Mouse (Mus musculus) brain, embryonic 14.5 days (tissue): Measurements from ENCODE around the gene Sirt4. TPM values are rescaled to one million over a fixed set of nuclear protein-coding genes. Genes with fewer than 3 reads are reported as not detected.

Experiments used
- DNase-seq: peaks from one replicate; pipeline ENCODE4 v3.0.0-alpha.2; 2011; ENCODE audit warnings: low read depth
- CTCF ChIP-seq: fragments of 200-500 bp; IDR thresholded peaks from 2 replicates; pipeline ENCODE4 v1.5.1; 2012; ENCODE audit warnings: inconsistent platforms, mild to moderate bottlenecking, moderate library complexity, borderline replicate concordance; ENCODE audit not compliant: insufficient read depth, insufficient read length; ENCODE audit errors: extremely low read depth
- POLR2A ChIP-seq: fragments of 200-500 bp; IDR thresholded peaks from 2 replicates; pipeline ENCODE4 v1.6.1; 2012; ENCODE audit warnings: mild to moderate bottlenecking, inconsistent platforms, borderline replicate concordance; ENCODE audit not compliant: poor library complexity, insufficient read depth, insufficient read length, severe bottlenecking; ENCODE audit errors: extremely low read depth
- polyA plus RNA-seq: library from polyadenylated mRNA; depleted of rRNA; stranded (reverse); fragments of >200 nt; gene quantifications from 2 replicates; pipeline ENCODE4 v1.2.3, GENCODE M21; 2012

Gene Sirt4
- polyA plus RNA-seq, 1 experiment: 57.3 TPM

DNA sequence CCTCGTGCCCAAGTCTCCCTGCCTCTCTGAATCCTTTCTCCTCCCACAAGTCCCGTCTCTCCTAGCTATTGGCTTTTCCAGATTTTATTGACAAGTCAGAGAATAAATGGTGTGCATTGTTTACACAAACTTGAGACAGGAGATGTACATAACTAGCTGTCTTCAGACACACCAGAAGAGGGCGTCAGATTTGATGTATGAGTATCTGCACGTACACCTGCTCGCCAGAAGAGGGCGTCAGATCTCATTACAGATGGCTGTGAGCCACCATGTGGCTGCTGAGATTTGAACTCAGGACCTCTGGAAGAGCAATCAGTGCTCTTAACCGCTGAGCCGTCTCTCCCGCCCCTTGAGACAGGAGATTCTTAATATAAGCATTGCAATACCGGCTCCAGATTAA lies 11.3 kb downstream of the Sirt4 start:
- TF ChIP-seq CTCF: peak; percentile 4; the same call in 1 of the 2 replicates
- no peak for TF ChIP-seq POLR2A
- no peak for DNase-seq

DNA sequence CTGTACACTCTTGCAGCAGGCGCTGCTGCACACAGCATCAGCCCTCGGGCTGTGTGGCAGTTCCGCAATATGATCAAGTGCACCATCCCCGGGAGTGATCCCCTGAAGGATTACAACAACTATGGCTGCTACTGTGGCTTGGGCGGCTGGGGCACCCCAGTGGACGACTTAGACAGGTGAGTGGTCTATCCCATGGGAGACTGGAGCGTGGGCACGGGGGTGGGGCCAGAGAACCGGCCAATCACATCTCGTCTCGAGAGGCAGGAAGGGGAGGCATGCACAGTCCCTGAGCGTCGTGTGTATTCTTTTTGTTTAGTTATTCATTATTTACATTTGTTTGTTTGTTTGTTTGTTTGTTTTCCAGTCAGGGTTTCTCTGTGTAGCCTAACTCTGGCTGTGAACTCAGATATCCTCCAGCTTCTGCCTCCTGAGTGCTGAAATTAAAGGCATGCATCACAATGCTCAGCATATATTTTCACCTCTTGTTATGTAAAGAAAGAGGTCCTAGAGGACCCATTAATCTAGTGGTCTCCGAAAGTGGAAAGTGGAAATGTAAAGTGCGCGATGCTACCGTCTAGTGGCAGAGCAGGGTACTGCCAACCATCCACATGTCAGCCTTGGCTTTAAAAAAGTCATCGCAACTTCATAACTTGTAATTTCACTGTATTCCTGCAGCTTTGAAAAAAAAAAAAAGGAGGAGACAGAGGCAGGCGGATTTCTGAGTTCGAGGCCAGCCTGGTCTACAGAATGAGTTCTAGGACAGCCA lies 13.6 kb downstream of the Sirt4 start:
- peak; percentile 65 for DNase-seq
- peak; percentile 87 for TF ChIP-seq CTCF
- TF ChIP-seq POLR2A: no peak

DNA sequence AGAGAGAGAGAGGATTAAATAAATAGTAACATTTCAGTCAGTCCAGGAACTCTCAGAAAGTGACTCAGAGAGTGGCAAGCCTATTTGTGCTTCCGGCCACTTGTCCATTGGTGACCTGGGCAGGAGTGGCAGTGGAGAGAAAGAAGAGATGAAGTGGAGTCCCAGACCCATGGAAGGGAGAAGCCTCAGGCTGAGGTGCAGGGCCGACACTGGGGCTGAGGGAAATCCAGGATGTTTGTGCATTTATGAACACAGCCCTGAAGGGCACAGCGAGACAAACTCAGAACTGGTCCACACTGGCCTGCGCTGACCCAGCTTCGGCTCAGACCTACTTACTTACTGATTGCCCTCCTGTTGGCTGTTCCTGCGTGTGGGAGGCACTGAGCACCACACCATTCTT lies 14.7 kb downstream of the Sirt4 start:
- TF ChIP-seq POLR2A (no peak), CTCF (no peak)
- DNase-seq: no peak

DNA sequence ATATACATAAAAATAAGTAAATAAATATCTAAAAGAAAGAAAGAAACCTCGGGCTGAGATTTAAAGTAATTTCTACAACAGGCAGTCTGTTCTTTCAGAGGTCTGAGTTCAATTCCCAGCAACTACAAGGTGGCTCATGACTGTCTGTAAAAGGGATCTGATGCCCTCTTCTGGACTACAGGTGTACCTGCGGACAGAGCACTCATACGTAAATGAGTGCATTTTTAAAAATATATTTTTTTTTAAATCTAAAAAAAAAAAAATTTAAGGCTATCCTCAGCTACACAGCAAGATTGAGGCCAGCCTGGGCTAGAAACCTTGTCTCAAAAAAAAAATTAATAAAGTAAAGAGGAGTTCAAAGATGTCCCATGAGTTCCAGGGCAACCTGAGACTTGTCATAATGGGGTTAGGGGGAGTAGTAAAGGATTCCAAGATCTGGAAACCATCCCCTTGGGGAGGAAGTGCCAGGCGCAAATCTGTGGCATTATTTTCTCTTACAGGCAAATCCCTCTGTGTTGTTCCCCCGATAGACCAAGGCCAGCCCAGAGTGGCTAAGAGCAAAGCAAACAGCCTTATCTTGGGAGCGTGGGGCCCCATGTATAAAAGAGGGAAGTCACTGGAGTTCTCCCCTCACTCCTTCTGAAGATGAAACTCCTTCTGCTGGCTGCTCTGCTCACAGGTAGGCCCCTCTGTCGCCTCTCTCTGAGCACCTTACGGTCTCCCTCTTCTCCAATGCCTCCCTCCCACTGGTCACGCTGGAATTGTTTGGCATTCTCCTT lies 18.7 kb downstream of the Sirt4 start, which contains the start of gene Pla2g1b:
Gene Pla2g1b (plus strand): TSS at position 621 of the 779 bp plus-strand sequence.
- peak; percentile 40; the same call in 1 of the 2 replicates for TF ChIP-seq CTCF
- TF ChIP-seq POLR2A: no peak
- DNase-seq: peak; percentile 40

DNA sequence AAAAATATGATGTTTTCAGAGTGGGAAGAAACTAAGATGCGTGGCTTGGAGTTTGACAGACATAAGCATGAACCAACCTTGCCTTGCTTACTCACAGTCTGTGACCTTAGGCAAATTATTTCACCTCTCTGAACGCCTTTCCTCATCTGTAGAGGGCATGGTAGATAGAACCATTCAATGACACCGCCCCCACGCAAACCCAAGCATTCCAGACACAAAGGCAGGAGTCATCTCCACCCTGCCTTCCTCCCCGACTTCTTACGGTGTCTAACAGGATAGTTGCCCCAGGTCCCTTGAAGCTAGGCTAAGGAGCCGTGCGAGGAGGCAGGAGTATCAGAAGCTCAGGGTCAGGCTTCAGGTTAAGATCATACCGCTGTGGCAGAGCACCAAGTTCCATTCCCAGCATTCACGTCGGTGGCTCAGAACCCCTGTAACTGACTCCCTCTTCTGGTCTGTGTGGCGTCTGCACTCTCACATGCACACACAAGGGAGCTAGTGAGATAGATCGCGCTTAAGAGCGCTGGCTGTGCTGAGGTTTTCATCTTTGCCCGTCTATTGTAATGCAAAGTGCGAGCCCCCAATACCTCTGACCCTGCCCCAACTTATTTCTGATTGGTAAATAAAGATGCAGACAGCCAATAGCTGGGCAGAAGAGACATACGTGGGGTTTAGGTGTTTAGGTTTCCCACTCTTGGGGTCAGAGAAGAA lies 20.0 kb downstream of the Sirt4 start:
- TF ChIP-seq CTCF: no peak
- no peak for TF ChIP-seq POLR2A
- DNase-seq: no peak

DNA sequence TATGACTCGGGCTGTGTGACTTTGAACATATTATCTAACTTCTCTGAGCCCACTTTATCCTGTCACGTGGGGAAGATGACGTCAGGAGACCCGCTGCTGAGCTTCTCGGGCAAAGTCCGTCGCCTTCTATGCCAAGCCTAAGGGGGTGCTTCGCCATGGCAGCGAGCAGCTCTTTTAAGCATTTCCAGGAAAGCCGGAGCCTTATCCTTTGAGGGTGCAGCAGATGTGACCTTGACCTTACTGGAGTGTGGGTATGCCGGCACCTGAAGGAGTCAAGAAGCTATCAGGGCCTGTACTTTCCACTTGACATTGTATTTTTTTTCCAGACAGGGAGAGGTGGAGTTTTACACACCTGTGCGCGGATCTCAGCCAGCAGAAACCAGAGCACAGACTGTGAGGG lies 25.6 kb downstream of the Sirt4 start:
- no peak for DNase-seq
- TF ChIP-seq POLR2A: no peak
- no peak for TF ChIP-seq CTCF

DNA sequence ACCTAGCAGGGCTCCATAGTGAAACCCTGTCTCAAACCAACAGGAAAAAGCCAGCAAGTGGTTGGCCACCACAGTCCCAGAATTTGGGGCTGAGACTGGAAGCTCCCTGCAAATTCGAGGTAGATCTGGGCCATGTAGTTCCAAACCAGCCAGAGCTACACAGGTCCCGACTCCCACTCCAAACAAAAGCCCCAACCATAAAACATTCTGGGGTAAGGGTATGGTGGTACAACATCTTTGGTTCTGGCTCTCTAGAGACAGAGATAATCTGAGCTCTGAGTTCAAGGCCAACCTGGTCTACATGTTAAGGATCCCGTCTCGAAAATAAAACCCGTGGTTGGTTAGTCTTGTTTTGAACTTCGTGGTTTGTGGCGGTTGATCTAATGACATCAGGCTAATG lies 28.7 kb downstream of the Sirt4 start:
- TF ChIP-seq POLR2A: no peak
- no peak for TF ChIP-seq CTCF
- DNase-seq: no peak

DNA sequence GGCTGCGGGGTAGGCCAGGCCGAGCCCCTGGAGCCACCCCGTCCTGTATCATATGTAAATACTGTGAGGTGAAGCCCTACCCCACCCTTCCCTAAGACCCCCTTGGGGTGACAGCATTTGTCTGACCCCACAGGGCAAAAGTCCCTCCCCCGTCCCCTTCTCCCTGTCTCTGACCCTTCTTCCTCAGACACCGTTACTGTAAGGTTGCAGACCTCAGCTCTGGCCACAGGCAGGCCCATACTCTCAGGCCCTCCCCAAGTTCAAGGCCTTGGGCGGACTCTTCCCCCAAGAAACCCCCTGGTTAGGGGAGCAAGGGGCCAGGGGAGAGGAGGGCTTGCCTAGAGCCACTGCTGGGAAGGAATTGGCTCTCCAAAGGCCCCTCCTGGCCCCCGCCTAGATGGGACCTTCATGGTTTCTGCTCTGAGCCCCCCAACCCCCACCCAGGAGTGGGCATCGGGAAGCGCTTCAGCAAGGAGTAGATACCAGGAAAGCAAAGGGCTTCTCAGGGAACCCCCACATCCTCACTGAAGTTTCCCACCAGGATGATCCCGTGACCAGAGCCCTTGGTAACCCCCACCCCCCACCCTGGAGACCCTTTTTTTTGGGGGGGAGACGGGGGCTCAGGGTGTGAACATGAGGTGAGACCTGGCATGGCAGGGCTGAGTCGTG lies 30.0 kb downstream of the Sirt4 start:
- DNase-seq: no peak
- TF ChIP-seq POLR2A (no peak), CTCF (no peak)

DNA sequence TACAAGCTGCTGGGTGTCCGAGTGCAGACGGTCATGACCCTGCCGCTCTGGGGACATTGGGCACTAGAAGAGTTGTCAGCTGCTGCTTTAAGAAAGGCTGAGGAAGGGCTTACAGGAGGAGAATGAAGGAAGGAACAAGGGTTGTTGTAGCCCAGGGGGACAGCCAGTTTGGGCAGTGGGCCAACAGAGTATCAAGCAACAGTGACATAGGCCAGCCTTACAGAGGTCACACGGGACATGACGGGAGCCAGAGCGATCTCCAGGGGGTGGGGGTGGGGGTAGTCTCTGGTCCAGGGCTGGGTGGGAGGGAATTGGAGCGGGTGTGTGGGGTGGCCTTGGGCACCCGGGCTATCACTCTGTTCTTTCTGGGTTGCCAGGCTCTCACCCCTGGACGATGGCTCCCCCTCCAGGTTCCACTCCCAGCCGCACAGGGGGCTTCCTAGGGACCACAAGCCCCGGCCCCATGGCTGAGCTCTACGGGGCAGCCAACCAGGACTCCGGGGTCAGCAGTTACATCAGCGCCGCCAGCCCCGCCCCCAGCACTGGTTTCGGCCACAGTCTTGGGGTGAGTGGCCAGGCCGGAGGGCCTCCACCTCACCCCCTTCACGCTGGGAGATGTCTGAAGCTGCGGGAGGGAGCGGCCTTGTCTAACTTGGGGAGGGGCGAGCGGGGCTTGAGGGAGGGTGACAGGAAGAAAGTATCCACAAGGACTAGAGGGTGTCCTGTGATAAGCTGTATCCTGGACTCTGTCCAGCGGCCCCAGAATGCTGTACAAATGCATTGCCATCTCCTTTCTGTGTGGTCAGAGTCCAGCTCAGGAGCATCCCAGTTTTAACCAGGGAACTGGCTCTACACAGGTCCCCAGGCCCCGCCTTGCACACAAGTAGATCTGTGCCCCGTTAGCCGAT lies 33.9 kb downstream of the Sirt4 start:
- no peak for TF ChIP-seq CTCF
- no peak for TF ChIP-seq POLR2A
- DNase-seq: no peak

DNA sequence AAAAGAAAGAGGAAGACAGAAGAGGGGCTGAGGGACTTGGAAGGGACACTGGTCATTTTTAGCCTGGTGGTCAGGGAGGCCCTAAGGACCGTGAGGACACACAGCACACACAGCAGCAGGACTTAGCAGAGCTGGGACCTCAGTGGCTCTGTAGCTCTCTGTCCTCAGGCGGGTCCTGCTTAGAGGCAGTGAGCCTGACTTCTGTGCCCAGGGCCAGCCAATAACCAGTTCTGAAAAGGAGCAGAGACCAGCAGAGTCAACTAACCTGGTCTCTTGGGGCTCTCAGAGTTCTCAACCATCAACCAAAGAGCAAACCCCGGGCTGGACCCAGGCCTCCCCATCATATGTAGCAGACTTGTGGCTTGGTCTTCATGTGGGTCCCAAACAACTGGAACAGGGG lies 35.3 kb downstream of the Sirt4 start:
- TF ChIP-seq CTCF (no peak), POLR2A (no peak)
- DNase-seq: no peak
